Mouse (Mus musculus) heart, postnatal 25 days (tissue): ENCODE measurements around the gene Med12l. TPM values are rescaled to one million over a fixed set of nuclear protein-coding genes. Genes with fewer than 3 reads are reported as not detected.
"Not testable (repeated sequence)": the region's sequence is repeated elsewhere in the genome, so short reads cannot be mapped to it uniquely, and the experiment has no call there.

Experiments
- DNase-seq: peaks from one replicate; pipeline ENCODE4 v3.0.0; 2022; ENCODE audit warnings: low spot score
- intact Hi-C: fragments of 180-260 bp; cut with DNase I; formaldehyde crosslinking; loops from one replicate; pipeline ENCODE4 v1.15.1; 2025
- total RNA-seq, 2 experiments: library from RNA; stranded (reverse); gene quantifications; 2 replicates each; pipeline ENCODE4 v1.2.3; 2021

Gene Med12l
- total RNA-seq, 2 experiments from 2014 or later: 8.1 to 9.0 TPM

- intact Hi-C loops: no loop called here
- no peak for DNase-seq
These were observed 15.6 kb downstream of the Med12l start for GRCm38 (mm10) chr3:59021236-59021635.

- intact Hi-C loops: no loop called here
- no peak for DNase-seq
These were observed 16.6 kb downstream of the Med12l start for GRCm38 (mm10) chr3:59022251-59022650.

GRCm38 (mm10) chr3:59022971-59023370, 17.3 kb downstream of the Med12l start:
- intact Hi-C loops: no loop called here
- DNase-seq: no peak

- intact Hi-C loops: loop anchor here (2.0 kb wide), 1 partner anchor 16 kb away; no protein-coding TSS in a partner anchor
- no peak for DNase-seq
These were observed 19.0 kb downstream of the Med12l start for GRCm38 (mm10) chr3:59024531-59025192.

GRCm38 (mm10) chr3:59025193-59025535, 19.5 kb downstream of the Med12l start:
- intact Hi-C loops: loop anchor here (2.0 kb wide), 1 partner anchor 16 kb away; no protein-coding TSS in a partner anchor
- no peak for DNase-seq

GRCm38 (mm10) chr3:59028696-59029095, 23.1 kb downstream of the Med12l start:
- no peak for DNase-seq

GRCm38 (mm10) chr3:59030986-59031385, 25.4 kb downstream of the Med12l start:
- intact Hi-C loops: no loop called here
- no peak for DNase-seq

More at GRCm38 (mm10) chr3:59028696-59029095, 23.1 kb downstream of the Med12l start:
- intact Hi-C loops: no loop called here

GRCm38 (mm10) chr3:59041487-59041886, 35.9 kb downstream of the Med12l start:
- intact Hi-C loops: no loop called here
- DNase-seq: no peak

- DNase-seq: no peak
- intact Hi-C loops: loop anchor here (10.0 kb wide), 1 partner anchor 210 kb away; no protein-coding TSS in a partner anchor
These were observed 49.4 kb downstream of the Med12l start for GRCm38 (mm10) chr3:59054834-59055535.

- intact Hi-C loops: loop anchor here (1.0 to 10.0 kb wide), 3 partner anchors 76 to 404 kb away; no protein-coding TSS in a partner anchor
- DNase-seq: no peak
These were observed 53.5 kb downstream of the Med12l start for GRCm38 (mm10) chr3:59059022-59059541.

GRCm38 (mm10) chr3:59060131-59060530, 54.5 kb downstream of the Med12l start:
- intact Hi-C loops: no loop called here
- no peak for DNase-seq

GRCm38 (mm10) chr3:59062141-59062540, 56.5 kb downstream of the Med12l start:
- intact Hi-C loops: no loop called here
- no peak for DNase-seq

GRCm38 (mm10) chr3:59063431-59063830, 57.8 kb downstream of the Med12l start:
- no peak for DNase-seq
- intact Hi-C loops: no loop called here

- intact Hi-C loops: no loop called here
- DNase-seq: no peak
These were observed 60.3 kb downstream of the Med12l start for GRCm38 (mm10) chr3:59065937-59066336.

GRCm38 (mm10) chr3:59066558-59067294, 61.1 kb downstream of the Med12l start:
- no peak for DNase-seq
- intact Hi-C loops: no loop called here

GRCm38 (mm10) chr3:59069071-59069470, 63.4 kb downstream of the Med12l start:
- intact Hi-C loops, DNase-seq: not testable (repeated sequence)

- no peak for DNase-seq
- intact Hi-C loops: loop anchor here (5.0 kb wide), 1 partner anchor 980 kb away; no protein-coding TSS in a partner anchor
These were observed 71.7 kb downstream of the Med12l start for GRCm38 (mm10) chr3:59077278-59077677.

- DNase-seq: no peak
- intact Hi-C loops: loop anchor here (2.0 to 5.0 kb wide), 2 partner anchors 130 to 979 kb away; no protein-coding TSS in a partner anchor
These were observed 73.0 kb downstream of the Med12l start for GRCm38 (mm10) chr3:59078585-59078984.

- no peak for DNase-seq
- intact Hi-C loops: loop anchor here (2.0 to 5.0 kb wide), 2 partner anchors 129 to 978 kb away; no protein-coding TSS in a partner anchor
These were observed 73.7 kb downstream of the Med12l start for GRCm38 (mm10) chr3:59079327-59079726.

- DNase-seq: no peak
- intact Hi-C loops: no loop called here
These were observed 74.8 kb downstream of the Med12l start for GRCm38 (mm10) chr3:59080293-59080916.
